Mouse (Mus musculus): ENCODE measurements around the gene Abcg5. TPM values are rescaled to one million over a fixed set of nuclear protein-coding genes. Genes with fewer than 3 reads are reported as not detected.
A peak's percentile ranks its signal among the peaks of the same experiment; 100 is the strongest.

Gene Abcg5
- polyA plus RNA-seq, 1 experiment from 2014 or later, result 3.7 TPM

- Histone ChIP-seq H3K27me3 (replicated peaks; ENCODE audit: control insufficient read depth, insufficient read depth, low read length) (no peaks in the 10 kb centered on the region), H3K9ac (ENCODE audit: low read depth, low read length) (no peak overlapping the region), H3K4me2 (ENCODE audit: low read depth, low read length) (no peak overlapping the region), H3K27ac (ENCODE audit: low read length) (no peak overlapping the region), H3K4me3 (ENCODE audit: low read length) (no peak overlapping the region), H3K36me3 (ENCODE audit: control insufficient read depth, insufficient read depth, low read length) (0 out of 2 replicates have a peak, but pooled peaks cover 2% of the 10 kb centered on the region), H3K4me1 (ENCODE audit: control insufficient read depth, insufficient read depth, low read length) (peaks cover 3% of the 10 kb centered on the region; the same call in 1 of the 2 replicates), H3K9me3 (ENCODE audit: control insufficient read depth, low read length) (no peaks in the 10 kb centered on the region)
- no peak for ATAC-seq
- WGBS, result 84% methylated on average over 11 of the region's 11 CpGs
These were observed 67.0 kb downstream of the Abcg5 start for GRCm38 (mm10) chr17:84615811-84616210.

DNA sequence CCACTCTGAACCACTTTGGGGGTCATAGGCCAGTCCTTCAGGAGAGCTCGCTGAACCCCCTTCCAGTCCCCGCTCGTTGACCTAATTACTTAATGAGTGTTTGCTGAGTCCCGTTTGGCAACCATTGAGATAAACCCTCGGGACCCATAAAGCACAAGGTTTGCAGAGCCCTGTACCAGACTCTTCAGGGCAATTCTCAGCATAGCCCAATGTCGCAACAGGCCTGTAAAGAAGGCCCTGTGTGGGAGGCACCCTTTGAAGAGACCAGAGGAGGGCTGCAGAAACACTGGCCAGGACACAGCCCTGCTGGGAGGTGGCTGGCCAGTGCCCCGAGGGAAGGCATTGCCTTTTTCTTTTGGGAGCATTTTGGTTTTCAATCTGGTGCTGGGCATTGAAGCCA lies 70.8 kb downstream of the Abcg5 start:
- Histone ChIP-seq H3K36me3 (ENCODE audit: control insufficient read depth, insufficient read depth, low read length) (0 out of 2 replicates have a peak, but pooled peaks cover 2% of the 10 kb centered on the region), H3K9me3 (ENCODE audit: control insufficient read depth, low read length) (no peaks in the 10 kb centered on the region), H3K9ac (ENCODE audit: low read depth, low read length) (no peak overlapping the region; the same call in 1 of the 2 replicates), H3K4me2 (ENCODE audit: low read depth, low read length) (no peak overlapping the region), H3K4me1 (ENCODE audit: control insufficient read depth, insufficient read depth, low read length) (no peaks in the 10 kb centered on the region; the same call in 1 of the 2 replicates), H3K27me3 (replicated peaks; ENCODE audit: control insufficient read depth, insufficient read depth, low read length) (no peaks in the 10 kb centered on the region), H3K27ac (ENCODE audit: low read length) (no peak overlapping the region), H3K4me3 (ENCODE audit: low read length) (no peak overlapping the region)
- 41% methylated on average over 7 of the region's 7 CpGs for WGBS
- peak; percentile 91 for ATAC-seq

DNA sequence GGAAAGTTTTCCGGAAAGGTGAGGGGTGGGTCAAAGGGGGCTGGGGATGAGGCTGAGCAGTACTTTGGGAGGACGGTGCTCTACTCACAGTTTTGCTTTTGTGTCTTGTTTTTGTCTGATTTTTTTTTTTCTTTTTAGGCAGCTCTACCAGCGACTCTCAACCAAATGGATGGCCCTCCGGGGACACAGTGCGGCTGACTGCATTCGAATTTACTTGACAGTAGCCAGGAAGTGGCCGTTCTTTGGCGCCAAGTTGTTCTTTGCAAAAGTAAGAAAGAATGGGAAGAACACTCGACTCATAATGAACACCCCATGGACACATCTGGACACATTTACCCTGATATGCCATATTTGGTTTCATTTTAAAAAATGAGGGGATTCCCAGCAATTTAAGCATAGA lies 71.3 kb downstream of the Abcg5 start:
- Histone ChIP-seq H3K9ac (ENCODE audit: low read depth, low read length) (no peak overlapping the region), H3K36me3 (ENCODE audit: control insufficient read depth, insufficient read depth, low read length) (0 out of 2 replicates have a peak, but pooled peaks cover 2% of the 10 kb centered on the region), H3K4me1 (ENCODE audit: control insufficient read depth, insufficient read depth, low read length) (no peaks in the 10 kb centered on the region; the same call in 1 of the 2 replicates), H3K9me3 (ENCODE audit: control insufficient read depth, low read length) (no peaks in the 10 kb centered on the region), H3K4me3 (ENCODE audit: low read length) (no peak overlapping the region), H3K4me2 (ENCODE audit: low read depth, low read length) (no peak overlapping the region), H3K27ac (ENCODE audit: low read length) (no peak overlapping the region), H3K27me3 (replicated peaks; ENCODE audit: control insufficient read depth, insufficient read depth, low read length) (no peaks in the 10 kb centered on the region)
- ATAC-seq, result peak; percentile 6; the same call in 1 of the 2 replicates
- WGBS, result 79% methylated on average over 9 of the region's 9 CpGs

GRCm38 (mm10) chr17:84608606-84609005 lies 74.2 kb downstream of the Abcg5 start:
- ATAC-seq, result no peak
- Histone ChIP-seq H3K36me3 (ENCODE audit: control insufficient read depth, insufficient read depth, low read length) (0 out of 2 replicates have a peak, but pooled peaks cover 2% of the 10 kb centered on the region), H3K4me3 (ENCODE audit: low read length) (no peak overlapping the region), H3K9ac (ENCODE audit: low read depth, low read length) (no peak overlapping the region), H3K4me2 (ENCODE audit: low read depth, low read length) (no peak overlapping the region), H3K27me3 (replicated peaks; ENCODE audit: control insufficient read depth, insufficient read depth, low read length) (no peaks in the 10 kb centered on the region), H3K27ac (ENCODE audit: low read length) (no peak overlapping the region), H3K9me3 (ENCODE audit: control insufficient read depth, low read length) (no peaks in the 10 kb centered on the region), H3K4me1 (ENCODE audit: control insufficient read depth, insufficient read depth, low read length) (no peaks in the 10 kb centered on the region; the same call in 1 of the 2 replicates)
- 72% methylated on average over 4 of the region's 4 CpGs for WGBS

Other genes with a start within 250 kb of the Abcg5 start
- gene Thada, start 216.8 kb downstream of the Abcg5 start, polyA plus RNA-seq (2015; fragmentation: Nextera tagmentation; extraction: Ambion mirVana), result 4.3 and 5.3 TPM in 2 replicates
- gene Plekhh2, start 171.1 kb downstream of the Abcg5 start, polyA plus RNA-seq (2015; fragmentation: Nextera tagmentation; extraction: Ambion mirVana), result 6.1 and 6.5 TPM in 2 replicates
- gene Dync2li1, start 56.5 kb downstream of the Abcg5 start, polyA plus RNA-seq (2015; fragmentation: Nextera tagmentation; extraction: Ambion mirVana), result 18.1 and 20.1 TPM in 2 replicates
- gene Abcg8, start 6.7 kb downstream of the Abcg5 start, polyA plus RNA-seq (2015; fragmentation: Nextera tagmentation; extraction: Ambion mirVana), result 1.2 and 2.1 TPM in 2 replicates
- 54.5 and 55.6 TPM in 2 replicates for gene Lrpprc, start 107.8 kb upstream of the Abcg5 start, polyA plus RNA-seq (2015; fragmentation: Nextera tagmentation; extraction: Ambion mirVana)